Mouse (Mus musculus) liver, embryonic 14.5 days (tissue): ENCODE results near the gene Qpct. TPM values are rescaled to one million over a fixed set of nuclear protein-coding genes. Genes with fewer than 3 reads are reported as not detected.

Experiments used
- ATAC-seq: fragments of 200-750 bp; cut with Nextera tagmentation; 2 replicates; pipeline ENCODE4 v1.8.0; 2017; ENCODE audit warnings: moderate number of reproducible peaks, mild to moderate bottlenecking, moderate library complexity; ENCODE audit not compliant: insufficient read depth
- DNase-seq, 3 experiments: peaks; one replicate each; pipeline ENCODE4 v3.0.0-alpha.2; 2012 to 2013; ENCODE audit warnings: low read depth in 3 of 3, low spot score in 3 of 3
- H3K27ac ChIP-seq: fragments of 300-500 bp; sonication (generic); 2 replicates; pipeline ENCODE4 v1.5.1; 2014; ENCODE audit warnings: moderate library complexity, mild to moderate bottlenecking, control low read depth, inconsistent platforms
- H3K27me3 ChIP-seq: fragments of 300-500 bp; sonication (generic); 2 replicates; pipeline ENCODE4 v1.6.1; 2014; ENCODE audit warnings: mild to moderate bottlenecking, low read length, moderate library complexity; ENCODE audit not compliant: control insufficient read depth, insufficient read depth
- H3K36me3 ChIP-seq: fragments of 300-500 bp; sonication (generic); replicated peaks from 2 replicates; pipeline ENCODE4 v1.6.1; 2014; ENCODE audit warnings: low read depth; ENCODE audit not compliant: control insufficient read depth, insufficient read depth
- H3K4me1 ChIP-seq, 2 experiments: fragments of 200-500 bp in 1 of 2; fragments of 300-500 bp in 1 of 2; sonication (generic) in 1 of 2; replicated peaks; 2 replicates each; pipeline ENCODE4 v1.6.1; 2012 to 2014; ENCODE audit warnings: antibody characterized with exemption in 1 of 2, inconsistent platforms in 1 of 2, low read length in 1 of 2; ENCODE audit not compliant: control insufficient read depth in 2 of 2, insufficient read depth in 2 of 2
- H3K4me2 ChIP-seq: fragments of 300-500 bp; sonication (generic); 2 replicates; pipeline ENCODE4 v1.6.1; 2014; ENCODE audit warnings: low read depth, mild to moderate bottlenecking, control low read depth, moderate library complexity
- H3K4me3 ChIP-seq, 2 experiments: fragments of 200-500 bp in 1 of 2; fragments of 300-500 bp in 1 of 2; sonication (generic) in 1 of 2; 2 replicates each; pipeline ENCODE4 v1.5.1; 2012 to 2014; ENCODE audit warnings: low read depth in 2 of 2, low read length in 2 of 2, mild to moderate bottlenecking in 2 of 2, control low read depth in 1 of 2, inconsistent platforms in 1 of 2, moderate library complexity in 1 of 2; ENCODE audit not compliant: insufficient read depth in 1 of 2
- H3K9ac ChIP-seq: fragments of 300-500 bp; sonication (generic); replicated peaks from 2 replicates; pipeline ENCODE4 v1.6.1; 2014; ENCODE audit warnings: mild to moderate bottlenecking, control low read depth, moderate library complexity
- H3K9me3 ChIP-seq: fragments of 300-500 bp; sonication (generic); 2 replicates; pipeline ENCODE4 v1.6.1; 2016; ENCODE audit warnings: low read length, mixed read lengths; ENCODE audit not compliant: control insufficient read depth
- CTCF ChIP-seq: IDR thresholded peaks from 2 replicates; pipeline ENCODE4 v1.5.1; 2016; ENCODE audit warnings: antibody characterized with exemption, low read depth, control low read depth
- EP300 ChIP-seq: IDR thresholded peaks from 2 replicates; pipeline ENCODE4 v1.6.1; 2016; ENCODE audit warnings: antibody characterized with exemption, low read depth
- WGBS: fragments of 180-500 bp; shearing (Covaris S2); extraction: QIAGEN DNeasy Blood & Tissue Kit; methylation state at CpG from one replicate; pipeline ENCODE4 v1.1.7; 2014; ENCODE audit not compliant: insufficient replicate concordance; 5-methylcytosine and 5-hydroxymethylcytosine counted together
- polyA plus RNA-seq, 2 experiments: library from polyadenylated mRNA; depleted of rRNA in 1 of 2; stranded (reverse) in 1 of 2; unstranded in 1 of 2; fragments of >200 nt; fragmentation: Nextera tagmentation in 1 of 2; extraction: Ambion mirVana in 1 of 2; gene quantifications; 2 replicates each; pipeline versions ENCODE4 v1.2.1 to v1.2.3; 2012 to 2014

Qpct gene
- polyA plus RNA-seq, 2 experiments = 10.5 to 25.0 TPM

DNA sequence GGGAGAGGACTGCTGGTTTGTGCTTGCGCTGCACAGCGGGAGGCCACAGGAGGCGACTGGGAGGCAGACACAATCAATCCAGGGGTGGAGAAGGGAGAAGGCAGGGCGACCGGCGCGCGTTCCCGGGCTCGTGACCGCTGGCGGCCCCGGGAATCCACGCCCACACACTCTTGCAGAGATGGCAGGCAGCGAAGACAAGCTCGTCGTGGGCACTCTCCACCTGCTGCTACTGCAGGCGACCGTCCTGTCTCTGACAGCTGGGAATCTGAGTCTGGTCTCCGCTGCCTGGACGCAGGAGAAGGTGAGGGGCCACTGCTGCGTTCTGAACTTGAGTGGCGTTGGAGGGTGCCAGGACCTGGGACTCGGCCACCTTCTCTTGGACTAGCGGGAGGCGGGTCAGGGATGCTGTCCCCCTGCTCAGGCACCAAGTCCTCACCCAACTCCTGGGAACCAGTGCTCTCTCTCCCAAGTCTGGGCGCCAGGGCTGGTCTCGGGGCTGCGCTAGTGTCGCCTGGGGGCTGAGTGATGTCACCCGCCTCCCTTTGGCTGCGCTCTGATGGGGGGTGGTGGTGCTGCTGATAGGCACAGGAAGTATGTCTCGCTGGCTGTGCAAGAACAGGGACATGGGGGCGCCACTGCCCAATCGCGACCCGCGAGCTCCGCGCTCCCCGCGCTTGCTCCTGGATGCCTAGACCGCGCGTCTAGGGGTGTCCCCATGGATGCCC is 544 bp downstream of the Qpct start:
- Histone ChIP-seq H3K9ac (no peak overlapping the region; the same call in 1 of the 2 replicates), H3K4me2 (peak overlapping the region; percentile 61), H3K27ac (no peak overlapping the region), H3K4me3 (peak overlapping the region; percentile 45 to 54), H3K36me3 (no peaks in the 10 kb centered on the region), H3K27me3 (peaks cover 8% of the 10 kb centered on the region), H3K9me3 (no peaks in the 10 kb centered on the region), H3K4me1 (peaks cover 0 to 4% of the 10 kb centered on the region in 2 experiments; a peak in 2 of 4 replicates)
- DNase-seq (peak in 2 of 3 experiments; percentile 9 to 11), ATAC-seq (peak; percentile 61)
- under 1% methylated on average over 45 of the region's 45 CpGs for WGBS
- TF ChIP-seq CTCF (peak; percentile 29; the same call in 1 of the 2 replicates), EP300 (no peak)

DNA sequence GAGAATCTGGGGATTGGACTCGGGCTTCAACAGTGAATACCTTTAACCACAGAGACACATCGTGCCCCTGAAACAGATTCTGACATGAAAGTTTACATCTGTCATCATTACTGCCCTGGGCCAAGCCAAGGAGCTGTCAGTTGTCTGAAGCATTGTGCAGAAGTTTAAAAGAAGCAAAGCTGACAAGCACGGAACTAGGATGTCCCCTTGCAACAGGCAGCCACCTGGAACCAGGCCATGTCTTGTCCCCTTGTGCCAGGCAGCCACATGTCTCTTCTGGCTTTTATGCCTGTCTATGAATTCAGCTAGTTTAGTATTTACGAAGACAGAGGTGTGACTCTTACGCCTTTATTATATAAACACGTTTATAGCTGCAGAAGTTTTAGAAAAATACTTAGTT is 6.6 kb downstream of the Qpct start:
- DNase-seq (no peak), ATAC-seq (no peak)
- TF ChIP-seq CTCF (no peak), EP300 (no peak)
- H3K4me1 ChIP-seq = peaks cover 0 to 4% of the 10 kb centered on the region in 2 experiments; a peak in 2 of 4 replicates
- H3K9ac ChIP-seq = no peak overlapping the region
- no peak overlapping the region for H3K4me3 ChIP-seq
- no peak overlapping the region for H3K4me2 ChIP-seq
- no peaks in the 10 kb centered on the region for H3K27me3 ChIP-seq
- H3K27ac ChIP-seq = no peak overlapping the region
- 53% methylated on average over 6 of the region's 6 CpGs for WGBS
- no peaks in the 10 kb centered on the region for H3K36me3 ChIP-seq
- no peaks in the 10 kb centered on the region for H3K9me3 ChIP-seq

- Histone ChIP-seq H3K27ac (no peak overlapping the region), H3K36me3 (no peaks in the 10 kb centered on the region), H3K9me3 (no peaks in the 10 kb centered on the region), H3K9ac (no peak overlapping the region), H3K4me2 (no peak overlapping the region), H3K4me1 (peaks cover 0 to 4% of the 10 kb centered on the region in 2 experiments; a peak in 2 of 4 replicates), H3K4me3 (no peak overlapping the region), H3K27me3 (no peaks in the 10 kb centered on the region)
- ATAC-seq (no peak), DNase-seq (no peak)
- 57% methylated on average over 5 of the region's 5 CpGs for WGBS
- TF ChIP-seq EP300 (no peak), CTCF (no peak)
Observed at GRCm38 (mm10) chr17:79060221-79060620, 8.5 kb downstream of the Qpct start.

DNA sequence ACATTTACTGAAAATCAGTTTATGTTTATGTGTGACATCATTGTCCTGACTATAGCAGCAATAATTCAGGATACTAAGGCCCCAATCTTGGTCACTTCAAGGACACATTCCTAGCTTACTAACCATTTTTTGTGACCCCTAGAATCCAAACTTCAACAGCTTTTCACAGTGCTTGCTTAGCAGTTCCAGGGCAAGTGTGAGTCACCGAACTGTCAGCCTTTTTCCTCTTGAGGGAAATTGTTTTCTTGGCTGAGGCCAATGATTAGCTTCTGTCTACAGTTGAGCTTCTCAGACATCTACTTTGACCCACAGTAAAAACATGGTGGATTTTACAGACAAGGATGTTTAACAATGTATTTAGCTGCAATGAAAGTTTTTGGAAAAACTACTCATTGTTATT is 12.5 kb downstream of the Qpct start:
- WGBS = 53% methylated on average over 1 of the region's 1 CpGs
- no peak for DNase-seq

DNA sequence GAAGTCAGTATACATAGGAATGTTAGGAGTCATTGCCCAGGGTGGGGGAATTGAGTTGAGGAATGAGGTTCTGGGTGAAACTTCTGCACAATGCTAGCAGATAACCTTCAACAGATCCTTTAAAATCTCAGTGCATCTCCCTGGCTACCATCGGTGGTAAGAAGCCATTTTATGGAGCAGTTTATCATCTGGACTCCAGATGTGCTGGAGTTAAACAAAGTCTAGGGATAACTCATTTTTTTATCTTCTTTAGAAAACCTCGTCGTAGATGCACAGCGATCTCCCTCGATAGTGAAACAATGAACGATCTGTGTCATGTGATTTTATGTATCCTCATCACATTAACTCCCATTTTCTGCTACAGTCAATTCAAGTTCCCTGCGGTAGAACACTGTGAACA is 16.9 kb downstream of the Qpct start:
- no peak for TF ChIP-seq CTCF
- no peak for TF ChIP-seq EP300
- H3K36me3 ChIP-seq = no peaks in the 10 kb centered on the region
- no peak overlapping the region for H3K9ac ChIP-seq
- no peak for ATAC-seq
- H3K27me3 ChIP-seq = no peaks in the 10 kb centered on the region
- no peak overlapping the region for H3K27ac ChIP-seq
- DNase-seq = no peak
- no peaks in the 10 kb centered on the region for H3K9me3 ChIP-seq
- H3K4me1 ChIP-seq = peaks cover 0 to 22% of the 10 kb centered on the region in 2 experiments; a peak in 2 of 4 replicates
- H3K4me3 ChIP-seq = no peak overlapping the region
- 69% methylated on average over 7 of the region's 7 CpGs for WGBS
- H3K4me2 ChIP-seq = no peak overlapping the region

More for the DNA sequence above, 12.5 kb downstream of the Qpct start:
- H3K36me3 ChIP-seq = no peaks in the 10 kb centered on the region
- no peak overlapping the region for H3K4me3 ChIP-seq
- no peak overlapping the region for H3K4me2 ChIP-seq
- no peak for ATAC-seq
- TF ChIP-seq CTCF (no peak), EP300 (no peak)
- no peaks in the 10 kb centered on the region for H3K9me3 ChIP-seq
- H3K9ac ChIP-seq = no peak overlapping the region
- peaks cover 0 to 11% of the 10 kb centered on the region in 2 experiments; a peak in 2 of 4 replicates for H3K4me1 ChIP-seq
- no peak overlapping the region for H3K27ac ChIP-seq
- H3K27me3 ChIP-seq = no peaks in the 10 kb centered on the region
